Mouse (Mus musculus): ENCODE results near the gene Ubtf. TPM values are rescaled to one million over a fixed set of nuclear protein-coding genes. Genes with fewer than 3 reads are reported as not detected.
A peak's percentile ranks its signal among the peaks of the same experiment; 100 is the strongest.

Ubtf gene
- polyA plus RNA-seq, 1 experiment from 2014 or later, result 101 TPM

DNA sequence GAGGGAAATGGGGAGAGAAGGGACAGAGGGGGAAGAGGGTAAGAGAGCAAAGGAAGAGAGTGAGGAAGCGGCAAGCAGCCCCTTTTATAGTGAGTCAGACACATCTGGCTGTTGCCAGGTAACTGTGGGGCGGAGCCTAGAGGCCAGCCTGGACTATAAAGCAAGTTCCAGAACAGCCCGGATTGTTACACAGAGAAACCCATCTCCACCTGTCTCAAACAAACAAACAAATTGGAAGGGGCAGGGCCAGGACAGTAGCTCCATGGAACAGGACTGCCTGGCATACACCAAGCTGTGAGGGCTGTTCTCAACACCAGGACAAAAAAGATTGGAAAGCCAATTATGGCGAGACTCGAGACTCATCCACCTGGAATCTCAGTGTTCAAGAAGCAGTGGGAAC lies 27.4 kb upstream of the Ubtf start:
- no peak for DNase-seq (ENCODE audit: low read depth, low spot score)
- CTCF ChIA-PET, result no interaction called here
- no peaks in the 10 kb centered on the region for H3K27me3 ChIP-seq
- in situ Hi-C loops (cut with MboI; ENCODE audit: low pct_unique_long_range_greater_than_20kb), result no loop called here
- POLR2A ChIA-PET, result no interaction called here
- no peak for ATAC-seq
- TF ChIP-seq CTCF (IDR thresholded peaks at IDR 0.05), result no peak

DNA sequence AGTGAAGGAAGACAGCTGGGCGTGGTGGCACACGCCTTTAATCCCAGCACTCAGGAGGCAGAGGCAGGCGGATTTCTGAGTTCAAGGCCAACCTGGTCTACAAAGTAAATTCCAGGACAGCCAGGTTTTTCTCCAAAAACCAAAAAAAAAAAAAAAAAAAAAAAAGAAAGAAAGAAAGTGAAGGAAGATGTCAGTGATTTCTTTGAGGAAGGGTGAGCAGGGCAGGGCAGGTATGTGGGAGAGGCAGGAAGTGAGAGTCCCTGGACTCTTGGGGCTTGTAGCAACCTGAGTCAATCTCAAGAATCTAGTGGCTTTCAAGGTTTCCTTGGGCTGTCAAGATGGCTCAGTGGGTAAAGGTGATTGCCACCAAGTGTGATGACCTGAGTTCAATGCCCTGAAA lies 24.9 kb upstream of the Ubtf start:
- DNase-seq (ENCODE audit: low read depth, low spot score) (no peak), ATAC-seq (no peak)
- no peak for TF ChIP-seq CTCF (IDR thresholded peaks at IDR 0.05)
- CTCF ChIA-PET, result no interaction called here
- in situ Hi-C loops (cut with MboI; ENCODE audit: low pct_unique_long_range_greater_than_20kb), result no loop called here
- POLR2A ChIA-PET, result no interaction called here
- H3K27me3 ChIP-seq, result no peaks in the 10 kb centered on the region

DNA sequence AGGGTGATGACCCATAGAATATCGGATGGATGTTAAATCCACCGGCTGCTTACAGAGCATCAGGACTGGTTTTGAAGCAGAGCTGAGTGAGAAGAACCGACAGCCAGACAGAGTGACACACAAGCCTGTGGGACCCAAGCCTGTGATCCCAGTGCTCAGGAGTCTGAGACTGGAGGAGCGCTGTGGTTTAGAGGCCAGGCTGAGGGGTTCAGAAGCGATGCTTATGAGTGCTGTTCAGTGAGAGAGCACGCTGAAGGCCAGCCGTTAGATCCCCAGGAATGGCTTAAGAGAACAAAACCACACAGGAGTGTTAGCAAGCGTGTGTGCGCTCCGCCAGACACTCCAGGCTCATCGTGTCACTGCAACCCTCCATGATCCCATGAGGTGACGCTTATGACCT lies 23.2 kb upstream of the Ubtf start:
- H3K27me3 ChIP-seq, result no peaks in the 10 kb centered on the region
- no peak for DNase-seq (ENCODE audit: low read depth, low spot score)
- no peak for ATAC-seq
- ChIA-PET POLR2A (interaction anchor here (0.7 kb wide), 1 partner anchor 60 kb away, joined by 3 read pairs; no protein-coding TSS in a partner anchor), CTCF (no interaction called here)
- in situ Hi-C loops (cut with MboI; ENCODE audit: low pct_unique_long_range_greater_than_20kb), result no loop called here
- no peak for TF ChIP-seq CTCF (IDR thresholded peaks at IDR 0.05)

DNA sequence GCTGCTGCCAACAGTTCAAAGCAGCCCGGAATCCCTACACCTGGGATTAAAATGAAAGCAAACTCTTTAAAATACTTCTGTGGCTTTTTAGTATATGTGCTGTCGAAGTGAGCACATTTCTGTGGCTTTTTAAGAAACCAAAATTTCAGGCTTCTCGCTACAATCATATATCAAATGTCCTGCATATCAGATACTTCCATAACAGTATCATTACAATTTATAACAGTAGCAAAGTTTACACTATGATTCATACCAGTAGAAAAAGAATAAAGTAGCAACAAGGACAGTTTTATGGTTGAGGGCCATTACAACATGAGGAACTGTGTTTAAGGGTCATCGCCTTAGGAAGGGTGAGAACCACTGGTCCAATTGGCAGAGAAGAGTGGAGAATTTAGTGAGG lies 21.6 kb upstream of the Ubtf start:
- ATAC-seq (no peak), DNase-seq (ENCODE audit: low read depth, low spot score) (no peak)
- in situ Hi-C loops (cut with MboI; ENCODE audit: low pct_unique_long_range_greater_than_20kb), result no loop called here
- H3K27me3 ChIP-seq, result no peaks in the 10 kb centered on the region
- ChIA-PET POLR2A (no interaction called here), CTCF (no interaction called here)
- no peak for TF ChIP-seq CTCF (IDR thresholded peaks at IDR 0.05)

DNA sequence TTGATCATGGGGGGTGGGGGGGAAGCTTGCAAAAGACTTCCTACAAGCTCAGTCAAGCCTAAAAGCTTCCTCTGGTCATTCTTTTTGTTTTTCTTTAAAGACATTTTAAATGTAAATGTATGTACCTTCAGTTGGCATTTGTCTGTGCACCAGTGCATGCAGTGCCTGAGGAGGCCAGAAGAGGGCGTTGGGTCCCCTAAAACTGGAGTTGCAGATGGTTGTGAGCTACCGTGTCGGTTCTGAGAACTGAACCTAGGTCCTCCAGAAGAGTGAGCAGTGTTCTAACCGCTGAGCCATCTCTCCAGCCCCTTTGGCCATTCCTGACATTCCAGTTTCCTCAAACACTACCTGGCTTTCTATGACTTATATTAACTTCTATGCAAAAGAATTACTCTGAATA lies 20.1 kb upstream of the Ubtf start:
- no peak for ATAC-seq
- TF ChIP-seq CTCF (IDR thresholded peaks at IDR 0.05), result peak; percentile 56
- CTCF ChIA-PET, result no interaction called here
- H3K27me3 ChIP-seq, result peaks cover 4% of the 10 kb centered on the region
- POLR2A ChIA-PET, result no interaction called here
- DNase-seq (ENCODE audit: low read depth, low spot score), result no peak
- in situ Hi-C loops (cut with MboI; ENCODE audit: low pct_unique_long_range_greater_than_20kb), result no loop called here

DNA sequence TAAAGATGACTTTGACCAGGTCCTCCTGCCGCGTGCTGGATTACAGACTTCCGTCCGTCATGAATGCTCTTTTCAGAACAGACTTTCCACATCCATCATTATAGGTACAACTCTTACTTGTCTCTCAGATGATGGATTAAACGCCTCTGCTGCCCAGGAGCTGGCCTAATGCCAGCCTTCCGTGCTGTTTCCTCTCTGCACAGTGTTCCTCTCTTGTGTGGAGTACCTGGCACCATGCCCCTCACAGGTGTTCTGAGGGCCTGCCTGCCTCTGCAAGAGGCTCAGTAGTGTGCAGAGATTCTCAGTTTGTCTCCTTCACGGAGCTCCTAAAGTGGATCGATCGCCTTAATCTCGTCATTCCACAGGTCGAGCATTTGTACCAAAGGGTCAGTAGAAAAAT lies 19.7 kb upstream of the Ubtf start:
- no peak for DNase-seq (ENCODE audit: low read depth, low spot score)
- no peak for ATAC-seq
- in situ Hi-C loops (cut with MboI; ENCODE audit: low pct_unique_long_range_greater_than_20kb), result no loop called here
- ChIA-PET POLR2A (no interaction called here), CTCF (no interaction called here)
- peaks cover 4% of the 10 kb centered on the region for H3K27me3 ChIP-seq
- TF ChIP-seq CTCF (IDR thresholded peaks at IDR 0.05), result no peak

DNA sequence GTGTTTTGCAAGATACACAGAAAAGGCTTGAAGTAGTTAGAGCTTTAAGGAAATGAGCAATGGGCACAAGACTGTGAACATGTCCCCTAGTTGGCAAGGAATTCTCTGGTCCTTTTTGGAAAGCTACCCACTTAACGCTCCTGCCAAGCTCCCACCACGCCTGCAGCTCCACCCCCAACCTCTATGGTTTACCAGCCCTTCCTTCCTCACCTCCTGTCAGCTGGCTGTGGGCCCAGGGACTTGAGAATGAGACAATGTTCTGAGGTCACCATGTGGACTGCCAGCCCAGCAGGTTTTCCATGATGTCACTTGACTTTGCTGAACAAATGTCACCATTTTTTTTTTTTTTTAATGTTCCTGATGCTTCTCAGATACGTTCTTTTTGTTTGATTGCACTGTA lies 19.0 kb upstream of the Ubtf start:
- TF ChIP-seq CTCF (IDR thresholded peaks at IDR 0.05), result no peak
- ATAC-seq, result no peak
- DNase-seq (ENCODE audit: low read depth, low spot score), result no peak
- in situ Hi-C loops (cut with MboI; ENCODE audit: low pct_unique_long_range_greater_than_20kb), result no loop called here
- H3K27me3 ChIP-seq, result peaks cover 4% of the 10 kb centered on the region
- CTCF ChIA-PET, result no interaction called here
- POLR2A ChIA-PET, result interaction anchor here (0.8 kb wide), 1 partner anchor 49 kb away, joined by 4 read pairs; no protein-coding TSS in a partner anchor

DNA sequence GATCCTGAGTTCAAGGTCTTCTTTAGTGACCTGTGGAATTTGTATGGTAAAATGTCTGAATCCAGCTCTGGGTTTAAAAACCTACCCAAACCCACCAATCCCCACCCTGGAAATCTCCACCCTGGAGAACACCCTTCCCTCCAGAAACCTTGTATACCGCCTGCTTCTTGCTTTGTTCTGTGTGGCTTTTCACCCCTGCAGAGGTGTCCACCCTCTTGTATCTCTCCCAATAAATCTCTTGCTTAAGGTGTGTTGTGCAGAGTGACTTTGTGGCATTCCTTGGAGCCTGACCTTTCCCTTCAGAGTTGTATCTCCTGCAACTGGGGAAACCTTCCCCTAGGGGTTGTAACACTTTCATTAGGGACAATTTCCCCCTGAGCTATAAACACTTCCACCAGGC lies 18.4 kb upstream of the Ubtf start:
- H3K27me3 ChIP-seq, result peaks cover 7% of the 10 kb centered on the region
- no peak for ATAC-seq
- ChIA-PET POLR2A (interaction anchor here (0.6 to 0.8 kb wide), 2 partner anchors 19 to 50 kb away, joined by 3 to 4 read pairs; partner anchors contain the start of gene Ubtf), CTCF (no interaction called here)
- no peak for TF ChIP-seq CTCF (IDR thresholded peaks at IDR 0.05)
- in situ Hi-C loops (cut with MboI; ENCODE audit: low pct_unique_long_range_greater_than_20kb), result no loop called here
- no peak for DNase-seq (ENCODE audit: low read depth, low spot score)

DNA sequence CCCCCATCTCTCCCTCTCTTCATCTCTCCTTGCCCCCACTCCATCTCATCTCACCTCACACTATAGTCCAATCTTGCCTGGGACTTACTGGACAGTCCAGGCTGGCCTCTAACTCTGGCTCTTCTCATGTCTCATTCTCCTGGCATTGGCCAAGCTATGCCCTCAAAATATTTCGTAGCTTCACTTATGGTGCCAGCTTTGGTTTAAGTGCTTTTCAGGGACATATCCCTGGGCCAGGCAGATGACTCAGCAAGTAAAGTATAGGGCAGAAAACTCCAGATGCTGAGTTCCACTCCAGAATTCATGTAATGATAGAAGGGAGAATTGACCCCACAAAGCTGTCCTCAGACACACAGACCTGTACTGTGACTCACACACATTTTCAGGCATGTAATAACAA lies 16.6 kb upstream of the Ubtf start:
- no peak for TF ChIP-seq CTCF (IDR thresholded peaks at IDR 0.05)
- in situ Hi-C loops (cut with MboI; ENCODE audit: low pct_unique_long_range_greater_than_20kb), result no loop called here

DNA sequence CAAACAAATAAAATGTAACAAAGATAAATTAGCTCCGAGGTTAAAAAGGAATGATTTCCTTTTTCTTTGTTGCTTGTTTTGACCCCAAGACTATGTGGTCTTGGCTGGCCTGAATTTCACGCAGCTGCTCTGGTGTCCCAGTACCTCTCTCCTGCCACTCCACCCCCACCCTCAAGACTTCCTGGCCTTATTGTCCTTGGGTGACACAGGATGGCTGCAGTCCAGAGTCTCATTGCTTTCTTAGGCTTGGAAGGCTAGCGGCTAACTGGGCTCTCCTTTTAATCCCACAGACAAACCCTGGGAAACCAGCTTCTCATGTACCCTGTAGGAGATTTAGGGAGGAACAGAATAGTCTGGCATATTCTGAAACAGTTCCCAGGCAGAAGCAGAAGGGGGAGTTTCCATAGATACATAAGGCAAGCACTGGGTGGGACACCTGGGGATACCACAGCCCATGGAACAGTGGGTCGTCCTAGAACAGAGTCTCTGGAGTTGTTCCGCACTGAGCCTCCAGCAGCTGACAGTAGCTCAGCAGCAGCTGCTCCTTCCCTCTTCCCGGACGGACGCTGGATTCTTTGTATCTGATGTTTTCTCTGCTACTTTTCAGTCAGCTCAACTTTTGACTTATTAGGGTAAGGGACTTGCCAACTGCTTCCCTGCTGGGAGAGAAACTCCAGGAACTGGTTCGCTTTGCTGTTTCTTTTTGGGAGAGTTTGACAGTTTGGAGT lies 15.6 kb upstream of the Ubtf start:
- no peak for TF ChIP-seq CTCF (IDR thresholded peaks at IDR 0.05)
- POLR2A ChIA-PET, result interaction anchor here (0.6 to 1.3 kb wide), 3 partner anchors 16 to 72 kb away, joined by 3 read pairs; partner anchors contain the start of genes Slc25a39 and Ubtf
- ATAC-seq (no peak), DNase-seq (ENCODE audit: low read depth, low spot score) (no peak)
- in situ Hi-C loops (cut with MboI; ENCODE audit: low pct_unique_long_range_greater_than_20kb), result no loop called here
- CTCF ChIA-PET, result interaction anchor here (0.6 kb wide), 1 partner anchor 66 kb away, joined by 3 read pairs; no protein-coding TSS in a partner anchor
- peaks cover 11% of the 10 kb centered on the region for H3K27me3 ChIP-seq

More for the DNA sequence above, 16.6 kb upstream of the Ubtf start:
- ChIA-PET CTCF (no interaction called here), POLR2A (no interaction called here)
- H3K27me3 ChIP-seq, result peaks cover 10% of the 10 kb centered on the region
- ATAC-seq, result no peak
- DNase-seq (ENCODE audit: low read depth, low spot score), result no peak

DNA sequence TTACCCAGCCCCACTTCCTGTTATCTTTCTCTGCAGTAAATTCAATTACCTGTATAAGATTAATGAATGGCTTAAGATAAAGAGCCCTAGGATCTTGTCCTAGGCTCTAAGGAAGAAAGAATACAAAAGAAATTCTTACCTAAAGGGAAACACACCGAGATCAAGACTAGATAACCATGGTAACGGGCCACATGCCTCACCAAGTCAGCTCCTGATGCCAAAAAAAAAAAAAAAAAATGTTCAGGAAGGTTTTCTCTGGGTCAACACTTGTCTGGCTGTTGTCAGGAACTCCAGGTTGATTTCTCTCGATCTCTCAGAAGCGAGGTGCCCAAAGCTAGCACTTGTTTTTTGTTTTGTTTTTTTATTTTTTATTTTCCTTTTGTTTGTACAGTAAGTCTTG lies 14.5 kb upstream of the Ubtf start:
- CTCF ChIA-PET, result interaction anchor here (0.6 kb wide), 1 partner anchor 67 kb away, joined by 3 read pairs; no protein-coding TSS in a partner anchor
- ATAC-seq (no peak), DNase-seq (ENCODE audit: low read depth, low spot score) (no peak)
- POLR2A ChIA-PET, result interaction anchor here (0.6 to 1.3 kb wide), 3 partner anchors 14 to 121 kb away, joined by 3 to 5 read pairs (median 3); partner anchors contain the start of genes Slc25a39 and Ubtf
- TF ChIP-seq CTCF (IDR thresholded peaks at IDR 0.05), result no peak
- in situ Hi-C loops (cut with MboI; ENCODE audit: low pct_unique_long_range_greater_than_20kb), result no loop called here
- H3K27me3 ChIP-seq, result peaks cover 13% of the 10 kb centered on the region

Measured in Patski (cell line).